Mouse (Mus musculus): ENCODE measurements around the gene Svop.

GRCm38 (mm10) chr5:114134091-114134534 is 42.7 kb upstream of the Svop start:
- TF ChIP-seq CTCF (IDR thresholded peaks at IDR 0.05; ENCODE audit: borderline replicate concordance, insufficient read depth, low read length) (peak; percentile 28; the same call in 1 of the 2 replicates), POLR2A (IDR thresholded peaks at IDR 0.05; ENCODE audit: low read depth, low read length) (no peak)

Measured in embryonic fibroblast, embryonic 13.5 days (primary cell).